Mouse (Mus musculus) cerebellum, postnatal 10 days (tissue): ENCODE data around the gene Prr15.

Experiments used
- DNase-seq, 2 experiments: peaks; one replicate each; pipeline ENCODE4 v3.0.0; 2021; ENCODE audit warnings: mixed read lengths in 2 of 2

Prr15 gene

GRCm38 (mm10) chr6:54332203-54332602 lies 6.6 kb downstream of the Prr15 start:
- no peak for DNase-seq

GRCm38 (mm10) chr6:54333116-54333651 lies 7.5 kb downstream of the Prr15 start:
- DNase-seq, result no peak

GRCm38 (mm10) chr6:54333652-54334396 lies 8.2 kb downstream of the Prr15 start:
- DNase-seq, result peak; percentile 76 to 79

DNA sequence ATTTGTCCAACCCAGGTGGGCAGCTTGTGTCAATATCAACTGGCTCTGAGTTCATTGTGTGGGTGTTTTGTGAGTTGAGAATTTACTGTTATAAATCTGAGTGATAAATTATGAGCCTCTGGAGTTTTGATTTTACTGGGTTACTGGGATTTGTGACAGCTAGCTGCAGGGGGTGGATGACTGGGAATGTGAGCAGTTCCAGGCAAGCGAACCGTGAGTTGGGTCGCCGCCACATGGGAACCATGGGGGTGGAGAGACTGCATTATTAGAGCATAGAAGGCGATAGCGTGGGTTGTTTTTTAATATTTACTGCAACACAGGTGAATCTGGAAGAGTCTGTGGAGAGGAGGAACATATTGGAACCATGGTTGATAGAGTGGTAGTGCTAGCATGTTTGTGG lies 11.7 kb downstream of the Prr15 start:
- peak; percentile 76 to 82 for DNase-seq

DNA sequence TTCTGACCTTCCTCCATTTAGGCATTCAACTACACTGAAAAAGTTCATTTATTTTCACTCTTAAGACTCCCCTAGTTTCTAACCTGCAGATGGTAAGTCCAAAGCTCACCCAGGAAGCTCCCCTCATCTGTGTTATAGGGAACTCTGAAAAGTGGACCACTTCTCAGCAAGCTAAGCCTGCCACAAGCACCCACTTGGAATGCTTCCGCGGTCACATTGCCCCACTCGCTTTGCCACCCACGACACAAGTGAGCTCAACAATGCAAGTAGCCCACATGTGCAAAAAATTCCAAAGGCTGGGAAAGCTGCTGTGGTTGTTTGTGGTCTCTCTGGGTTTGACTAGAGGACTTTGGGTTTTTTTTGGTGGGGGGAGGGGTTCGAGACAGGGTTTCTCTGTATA lies 15.5 kb downstream of the Prr15 start:
- no peak for DNase-seq

DNA sequence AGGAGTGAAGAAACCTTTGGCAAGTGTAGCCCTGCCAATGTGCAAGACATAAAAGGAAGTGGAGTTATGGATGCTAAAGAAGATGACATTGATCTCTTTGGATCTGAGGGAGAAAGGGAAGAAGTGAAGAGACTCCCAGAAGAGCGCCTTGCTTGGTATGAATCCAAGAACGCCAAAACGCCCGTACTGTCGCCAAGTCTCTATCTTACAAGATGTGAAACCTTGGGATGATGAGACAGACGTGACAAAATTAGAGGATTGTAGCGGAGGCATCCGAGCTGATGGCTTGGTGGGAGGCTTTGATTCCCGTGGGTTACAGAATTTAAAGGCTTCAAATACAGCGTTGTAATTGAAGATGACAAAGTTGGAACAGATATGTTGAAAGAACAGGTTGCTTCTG lies 16.6 kb downstream of the Prr15 start:
- peak in 1 of 2 experiments; percentile 16 for DNase-seq

DNA sequence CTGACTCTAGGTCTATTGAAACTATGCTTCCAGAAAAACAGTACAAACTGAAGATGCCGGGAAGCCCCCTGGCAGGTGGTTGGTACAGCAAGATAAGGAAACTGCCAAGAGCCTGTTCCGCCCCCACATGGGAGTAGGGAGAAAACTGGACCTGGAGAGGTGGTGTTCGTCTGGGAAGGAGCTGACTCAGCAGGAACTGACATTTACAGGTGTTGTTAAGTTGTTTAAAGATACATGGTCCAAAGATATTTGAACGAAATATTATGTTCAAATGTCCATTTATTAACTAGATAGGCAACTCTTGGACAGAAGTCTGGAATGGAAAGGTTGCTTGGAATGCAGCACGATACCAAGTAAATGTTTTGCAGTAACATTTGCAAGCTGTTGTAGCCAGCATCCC lies 26.2 kb downstream of the Prr15 start:
- no peak for DNase-seq

DNA sequence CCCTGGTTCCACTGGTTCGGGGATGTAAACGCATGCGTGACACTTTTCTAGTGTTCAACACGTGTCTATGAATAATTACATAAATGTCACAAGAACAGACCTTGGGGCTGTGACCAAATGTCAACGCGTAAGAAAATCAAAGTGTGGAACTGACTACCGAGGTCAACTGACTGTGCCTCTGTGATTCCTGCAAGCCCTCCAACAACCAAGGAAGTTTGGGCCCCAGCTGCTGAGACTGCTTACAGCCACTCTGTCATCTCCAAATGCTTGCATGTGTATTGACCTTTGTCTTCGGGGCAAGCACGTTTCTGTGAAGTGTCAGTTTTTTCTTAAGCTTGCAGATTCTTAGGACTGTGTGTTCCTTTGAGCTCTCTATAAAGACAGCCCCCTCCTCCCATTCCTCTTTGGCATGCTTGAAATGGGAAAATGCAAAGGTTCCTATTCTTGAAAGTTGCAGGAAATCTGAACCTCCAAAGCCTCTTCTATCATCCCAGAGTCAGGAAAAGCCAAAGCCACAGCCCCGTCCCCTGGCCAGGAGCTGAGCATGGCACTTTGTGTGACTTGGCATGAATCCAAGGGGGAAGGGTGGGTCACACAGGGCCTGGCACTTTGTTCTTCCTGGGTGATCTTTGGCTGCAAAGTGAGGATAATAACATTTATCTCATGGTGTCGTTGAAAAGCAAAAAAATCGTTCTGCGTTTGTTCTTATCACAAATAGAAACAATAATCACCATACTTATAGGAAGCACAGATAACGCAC lies 27.5 kb downstream of the Prr15 start:
- DNase-seq, result peak in 1 of 2 experiments; percentile 22

DNA sequence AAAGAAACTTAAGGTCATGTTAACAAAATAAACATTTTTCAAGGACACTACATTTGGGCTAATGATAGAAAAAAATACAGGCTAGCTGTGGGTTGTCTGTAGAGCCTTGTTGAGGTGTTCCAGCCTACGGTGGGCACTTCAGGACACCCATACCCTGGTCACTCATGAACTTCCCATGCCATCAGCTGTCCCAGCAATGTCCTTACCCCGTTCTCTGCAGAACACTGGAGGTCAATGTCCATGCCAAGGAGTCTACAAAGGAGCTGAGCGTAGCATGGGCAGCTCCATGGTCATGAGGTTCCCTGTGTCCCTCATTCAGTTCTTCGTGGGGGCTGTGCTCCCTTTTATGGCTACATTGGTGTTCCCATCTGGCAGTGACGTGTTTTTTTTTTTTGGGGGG lies 28.1 kb downstream of the Prr15 start:
- DNase-seq, result no peak

DNA sequence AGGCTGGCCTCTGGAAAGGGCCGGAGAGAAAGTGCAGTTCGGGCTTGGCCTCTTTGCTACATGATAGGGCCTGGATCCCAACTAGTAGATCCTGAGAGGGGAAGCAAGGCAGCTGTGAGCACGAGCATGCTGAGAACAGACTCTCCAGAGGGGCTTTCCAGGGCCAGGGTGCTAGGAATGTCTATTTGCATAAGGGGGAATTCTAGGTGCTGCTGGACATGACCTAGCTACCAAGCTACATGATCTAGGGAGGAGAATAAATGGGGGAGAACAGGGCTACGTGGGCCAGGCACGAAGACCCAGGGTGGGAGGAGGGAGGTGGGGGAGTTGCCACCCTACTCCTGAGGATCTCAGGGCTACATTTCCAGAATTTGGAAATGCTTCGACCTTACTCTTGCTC lies 30.0 kb downstream of the Prr15 start:
- DNase-seq, result no peak

- DNase-seq, result no peak
These were observed 37.1 kb downstream of the Prr15 start for GRCm38 (mm10) chr6:54362526-54363324.

DNA sequence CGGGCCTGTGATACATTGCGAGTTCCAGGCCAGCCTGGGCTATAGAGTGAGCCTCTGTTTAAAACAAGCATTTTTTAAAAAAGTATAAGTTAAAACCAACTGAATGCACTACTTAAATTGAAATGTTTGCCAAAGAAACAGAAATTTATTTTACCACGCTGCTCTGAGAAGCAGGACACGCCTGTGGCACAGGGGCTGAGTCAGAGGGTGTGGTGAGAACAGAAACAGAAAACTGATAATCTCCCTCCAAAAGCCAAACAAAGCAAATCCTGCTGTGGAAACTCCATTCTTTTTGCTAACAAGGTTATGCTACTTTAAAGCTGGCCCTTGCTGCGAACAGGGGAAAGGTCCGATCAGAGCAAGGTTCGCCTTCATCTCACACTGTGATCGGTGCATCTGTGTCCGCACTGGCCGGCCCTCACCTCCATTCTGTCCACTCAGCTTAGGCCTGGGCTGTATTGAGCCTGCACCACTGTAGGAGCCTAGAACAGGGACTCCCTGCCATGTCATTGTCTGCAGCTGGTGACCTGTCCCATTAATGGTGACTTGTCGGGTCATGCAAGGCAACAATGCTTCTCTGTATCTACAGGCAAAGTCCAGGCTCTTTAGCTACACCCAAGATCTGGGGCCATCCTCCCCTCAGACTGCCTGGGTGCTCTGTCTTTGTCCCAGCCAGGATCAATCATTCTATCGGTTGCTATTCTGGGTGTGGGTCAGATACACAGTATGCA lies 38.9 kb downstream of the Prr15 start:
- DNase-seq, result no peak

- DNase-seq, result no peak
These were observed 41.0 kb downstream of the Prr15 start for GRCm38 (mm10) chr6:54366607-54367006.

GRCm38 (mm10) chr6:54368071-54368470 lies 42.4 kb downstream of the Prr15 start:
- peak; percentile 58 to 70 for DNase-seq

DNA sequence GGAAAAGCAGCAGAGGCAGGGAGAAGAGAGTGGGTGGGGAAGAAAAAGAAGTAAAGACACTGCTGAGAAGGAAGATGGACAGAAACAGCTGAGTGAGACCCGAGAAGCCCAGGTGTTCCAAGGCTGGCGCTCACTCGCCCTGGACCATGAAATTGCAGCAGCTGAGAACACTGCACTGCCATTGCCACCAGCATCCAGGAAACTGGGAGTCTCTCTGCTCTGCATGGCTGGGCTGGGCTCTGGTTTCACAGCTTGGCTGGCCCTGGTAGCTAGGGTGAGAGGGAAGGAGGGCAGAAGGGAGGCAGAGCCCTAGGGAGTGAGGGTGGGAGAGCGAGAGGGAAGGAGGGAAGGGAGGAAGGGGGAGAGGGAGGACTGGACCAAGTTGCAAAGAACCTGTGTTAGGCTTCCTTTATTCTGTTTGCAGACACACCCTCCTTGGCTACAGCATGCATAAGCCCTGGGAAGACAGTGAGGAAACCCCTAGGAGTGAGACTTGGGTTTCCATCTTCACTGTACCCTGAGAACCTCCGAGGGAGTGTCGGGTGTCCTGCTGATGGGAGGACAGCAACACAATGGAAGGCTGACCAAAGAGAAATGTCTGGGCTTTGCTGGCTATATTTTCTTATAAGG lies 44.4 kb downstream of the Prr15 start:
- DNase-seq, result no peak

- no peak for DNase-seq
These were observed 46.2 kb downstream of the Prr15 start for GRCm38 (mm10) chr6:54371874-54372273.

- DNase-seq, result no peak
These were observed 53.7 kb downstream of the Prr15 start for GRCm38 (mm10) chr6:54379356-54379755.
